Mouse (Mus musculus) neutrophil, adult 5-6 weeks (primary cell): ENCODE measurements around the gene Lrrc32. TPM values are rescaled to one million over a fixed set of nuclear protein-coding genes. Genes with fewer than 3 reads are reported as not detected.

Experiments used
- ATAC-seq: fragments of 151-379, 151-347 bp; 2 replicates; pipeline ENCODE4 v1.8.0; 2017; ENCODE audit warnings: mild to moderate bottlenecking, moderate TSS enrichment; ENCODE audit not compliant: insufficient number of reproducible peaks, poor library complexity, low FRiP score, severe bottlenecking; ENCODE audit errors: extremely low read depth
- total RNA-seq: library from RNA; stranded (forward); fragments of 200-1000 nt; gene quantifications from 2 replicates; pipeline ENCODE4 v1.2.3, GENCODE M21; 2017

Gene Lrrc32
- 0.25 and 0.93 TPM in 2 replicates for total RNA-seq

DNA sequence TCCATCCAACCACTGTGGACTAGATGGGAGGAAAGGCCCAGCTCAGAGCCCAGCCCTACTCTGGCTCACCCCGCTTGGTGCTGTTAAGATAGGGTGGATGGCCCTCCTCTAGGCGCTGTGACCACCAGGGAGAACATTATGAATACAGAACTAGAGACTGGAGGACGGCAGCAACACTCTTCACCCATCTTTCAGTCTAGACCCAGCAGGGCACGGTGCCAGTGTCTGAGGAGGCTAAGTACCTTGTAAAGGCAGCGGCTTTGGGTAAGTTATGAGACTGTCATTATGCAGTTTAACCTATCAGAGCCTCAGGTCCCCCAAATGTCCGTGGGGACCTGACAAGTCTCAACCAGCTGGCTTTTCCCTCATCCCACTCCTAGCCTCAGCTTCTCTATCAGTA, at the start of gene Lrrc32:
Lrrc32 (plus strand) TSS at position 153 of the 400 bp plus-strand sequence.
- no peak for ATAC-seq

DNA sequence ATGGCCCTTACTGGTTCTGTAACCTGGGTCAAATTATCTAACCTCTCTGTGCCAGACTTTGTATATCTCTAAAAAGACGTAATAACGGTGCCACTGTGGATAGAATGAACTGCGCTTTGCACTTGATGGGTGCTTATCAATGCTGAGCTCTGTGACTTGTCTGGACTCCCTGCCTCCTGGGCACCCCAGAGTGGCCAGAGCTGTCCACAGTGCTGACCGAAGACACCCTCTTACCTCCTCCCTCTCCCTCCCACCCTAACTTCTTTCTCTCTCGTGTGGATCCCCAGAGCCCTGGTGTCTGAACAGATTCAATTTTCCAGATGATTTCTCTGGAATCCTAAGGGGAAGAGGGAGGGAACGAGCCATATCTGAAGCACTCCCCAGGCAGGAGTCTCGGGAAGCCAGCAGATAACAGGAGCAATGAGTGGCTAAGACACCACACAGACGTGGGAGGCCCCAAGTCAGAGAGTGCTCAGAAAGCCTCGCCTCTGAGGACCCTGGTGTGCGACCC, 49.1 kb upstream of the Lrrc32 start, which contains the start of gene Gucy2d:
Gucy2d (plus strand) TSS at position 461 of the 511 bp plus-strand sequence.
- no peak for ATAC-seq

DNA sequence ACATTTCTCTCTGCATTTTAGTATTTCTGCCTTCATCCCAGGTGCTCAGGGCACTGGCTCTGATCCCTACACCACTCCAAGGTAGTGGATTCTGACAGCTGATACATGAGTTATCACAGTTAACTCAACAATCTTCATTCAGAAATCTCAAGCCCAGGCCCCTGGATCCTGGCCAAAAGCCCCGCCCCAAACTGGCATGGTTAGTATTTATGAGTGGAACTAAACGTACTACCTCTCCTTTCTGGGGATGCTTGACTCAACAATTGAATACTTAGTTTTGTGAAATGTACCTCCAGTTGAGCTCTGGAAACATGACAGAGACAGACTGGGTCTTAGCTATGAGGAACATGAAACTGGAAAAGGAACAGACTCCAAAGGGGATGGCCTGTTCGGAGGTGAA, 42.2 kb upstream of the Lrrc32 start:
- ATAC-seq, result no peak

DNA sequence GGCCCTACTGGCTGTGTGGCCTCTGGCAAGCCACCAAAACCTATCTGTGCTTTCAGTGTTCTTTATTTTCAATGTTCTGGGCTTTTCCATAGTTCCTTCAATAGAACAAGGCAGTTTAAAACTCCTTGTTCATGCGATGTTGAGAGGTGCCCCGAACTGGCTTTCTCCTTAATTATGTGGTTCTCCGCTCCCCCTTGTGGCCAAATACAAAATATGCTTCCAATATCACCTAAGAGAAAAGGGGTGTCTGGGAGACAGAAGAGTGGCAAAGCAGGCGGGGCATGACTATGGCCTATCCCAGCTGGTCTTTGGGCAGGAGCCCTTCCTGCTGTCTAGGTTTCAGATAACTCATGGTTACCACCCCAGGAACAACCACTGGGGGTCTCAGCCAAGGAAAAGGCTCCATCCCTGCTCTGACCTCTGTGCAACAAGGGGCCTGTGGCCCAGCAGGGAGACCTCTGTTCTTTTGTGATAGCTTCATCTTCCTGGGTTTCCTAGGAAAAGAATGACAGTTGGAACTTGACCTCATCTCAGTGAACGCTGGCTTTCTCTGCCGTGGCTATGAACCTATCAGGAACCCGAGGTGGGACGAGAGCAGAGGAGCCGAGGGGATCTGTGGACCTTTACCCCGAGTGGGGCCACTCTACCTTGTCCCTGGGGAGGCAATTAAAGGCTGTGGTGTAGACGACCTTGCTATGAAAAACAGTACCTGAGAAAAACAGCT, 41.3 kb upstream of the Lrrc32 start:
- ATAC-seq, result no peak

DNA sequence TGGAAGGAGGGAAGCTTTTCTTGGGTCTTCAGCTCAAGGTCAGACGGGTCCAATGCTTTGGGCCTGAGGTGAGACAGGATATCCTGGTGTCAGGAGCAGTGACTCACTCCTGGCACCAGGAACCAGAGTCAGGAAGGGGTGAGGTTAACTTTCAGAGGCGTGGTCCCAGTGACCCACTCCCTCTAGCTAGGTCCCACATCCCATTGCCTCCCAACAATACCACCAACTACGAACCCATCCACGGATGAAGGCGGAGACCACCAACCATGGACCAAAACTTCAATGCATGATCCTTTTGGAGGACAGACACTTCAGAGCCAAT, 40.8 kb upstream of the Lrrc32 start:
- ATAC-seq, result no peak

DNA sequence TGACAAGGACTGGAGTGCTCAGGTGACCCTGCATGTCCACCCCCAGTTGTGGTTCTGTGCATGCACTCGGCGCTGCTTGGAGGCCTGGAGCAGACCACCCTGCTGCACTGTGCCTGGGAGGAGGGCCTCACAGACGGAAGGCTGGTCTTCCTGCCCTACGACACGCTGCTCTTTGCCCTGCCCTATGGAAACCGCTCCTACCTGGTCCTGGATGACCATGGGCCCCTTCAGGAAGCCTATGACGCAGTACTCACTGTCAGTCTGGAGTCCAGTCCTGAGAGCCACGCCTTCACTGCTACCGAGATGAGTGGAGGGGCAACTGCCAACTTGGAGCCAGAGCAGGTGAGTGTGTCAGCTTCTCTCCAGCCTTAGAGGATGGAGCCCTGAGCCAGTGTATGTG, 39.4 kb upstream of the Lrrc32 start:
- no peak for ATAC-seq

DNA sequence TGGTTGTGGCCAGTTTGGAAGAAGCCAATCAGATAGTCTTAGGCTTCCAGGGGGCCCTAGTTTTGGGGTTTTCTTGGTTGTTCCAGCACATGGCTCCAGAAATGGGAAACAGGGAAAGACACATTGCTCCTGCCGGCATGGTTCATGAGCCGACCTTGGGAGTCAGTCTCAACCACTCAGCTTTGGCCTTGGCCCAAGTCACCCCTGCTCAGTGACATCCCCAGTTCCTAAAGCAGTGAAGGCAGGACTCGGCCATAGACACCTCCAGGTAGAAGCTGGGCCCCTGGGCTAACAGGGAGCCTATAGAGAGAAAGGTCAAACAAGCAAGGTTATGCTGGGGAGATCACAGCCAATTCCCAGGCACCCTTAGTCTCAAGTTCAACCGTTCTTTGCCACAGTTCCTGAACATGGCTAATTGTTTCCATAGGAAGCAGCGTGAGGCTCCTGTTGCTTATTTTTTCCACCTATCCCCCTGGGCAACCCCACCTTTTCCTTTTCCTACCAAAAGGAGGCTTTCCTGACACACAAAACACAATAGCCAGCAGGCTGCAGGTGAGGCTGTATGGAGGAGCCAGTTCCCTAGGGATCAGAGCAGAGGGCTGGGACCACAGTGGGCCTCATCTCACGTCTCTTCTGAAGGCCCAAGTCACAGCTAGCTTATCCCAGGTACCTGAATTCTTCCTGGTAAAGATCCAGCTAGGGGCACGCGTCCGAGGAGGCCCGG, 34.5 kb upstream of the Lrrc32 start:
- ATAC-seq, result no peak

DNA sequence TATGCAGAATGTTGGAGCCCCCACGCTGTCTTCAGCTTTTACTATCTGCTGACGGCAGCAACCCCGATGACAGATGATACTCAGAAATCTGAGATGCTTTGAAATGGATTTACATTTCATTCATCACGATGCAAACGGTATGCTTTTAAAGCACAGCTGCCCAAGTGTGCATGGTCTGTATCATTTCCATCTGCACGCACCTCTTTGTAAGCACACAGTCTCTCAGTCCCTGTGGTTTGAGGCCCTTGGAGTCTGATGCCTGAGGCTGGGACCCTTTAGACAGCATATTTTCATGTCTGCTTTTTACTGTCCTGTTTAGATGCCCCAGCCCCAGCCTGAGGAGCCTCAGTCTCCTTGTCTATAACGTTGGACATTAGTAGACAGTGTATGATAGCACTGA, 28.8 kb upstream of the Lrrc32 start:
- no peak for ATAC-seq

DNA sequence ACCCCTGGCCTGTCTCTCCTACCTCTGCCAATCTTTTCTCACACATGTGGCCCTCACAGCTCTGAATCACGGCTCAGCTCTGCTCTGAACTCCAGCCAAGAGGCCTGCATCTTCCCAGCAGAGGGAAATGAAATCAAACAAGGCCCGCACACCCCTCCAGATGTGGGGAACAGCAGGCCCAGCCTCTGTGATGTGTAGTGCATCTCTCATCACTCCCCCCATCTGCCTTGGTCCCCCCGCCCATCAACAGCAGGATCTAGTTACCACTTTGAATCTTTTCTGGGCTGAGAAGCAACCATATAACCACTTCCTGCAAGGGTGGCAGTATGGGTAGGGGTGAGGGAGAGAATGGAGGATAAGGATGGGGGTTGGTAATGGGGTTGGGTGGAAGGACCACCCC, 20.0 kb upstream of the Lrrc32 start:
- no peak for ATAC-seq

DNA sequence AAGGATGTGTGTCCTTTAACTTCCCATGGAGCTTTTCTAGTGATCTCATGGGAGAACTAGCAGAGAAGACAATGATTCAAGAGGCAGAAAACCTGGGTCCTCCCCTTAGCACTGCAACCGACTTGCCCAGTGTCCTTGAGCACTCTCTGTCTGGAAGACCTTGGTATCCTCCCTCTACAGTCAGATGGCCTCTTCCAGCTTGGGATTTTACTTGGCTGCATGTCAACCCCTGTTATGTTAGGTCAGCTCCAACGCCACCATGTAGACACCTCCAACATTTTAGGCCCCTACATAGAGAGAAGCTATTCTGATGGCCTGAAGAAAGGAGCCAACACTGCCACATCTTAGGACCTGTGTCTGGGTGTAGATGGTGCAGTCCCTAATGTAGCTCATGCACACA, 16.6 kb upstream of the Lrrc32 start:
- no peak for ATAC-seq

DNA sequence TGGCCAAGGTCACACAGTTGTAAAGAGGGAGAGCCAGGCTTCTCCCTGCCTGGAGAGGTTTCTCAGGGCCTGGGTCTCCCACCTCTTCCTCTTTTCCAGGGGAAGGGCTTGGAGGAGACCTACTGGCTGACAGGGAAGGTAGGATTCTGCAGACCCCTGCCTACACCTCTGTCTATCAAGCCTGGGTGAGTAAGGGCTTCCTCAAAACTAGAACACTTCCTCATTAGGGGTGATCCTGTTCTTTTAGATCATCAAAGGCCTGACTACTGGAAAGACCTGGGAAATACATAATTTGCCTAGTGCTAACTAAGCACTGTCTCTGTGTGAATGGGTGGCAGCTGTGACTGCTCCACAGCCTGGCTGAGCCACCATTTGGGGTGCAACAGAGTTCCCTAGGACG, 14.5 kb upstream of the Lrrc32 start:
- no peak for ATAC-seq

DNA sequence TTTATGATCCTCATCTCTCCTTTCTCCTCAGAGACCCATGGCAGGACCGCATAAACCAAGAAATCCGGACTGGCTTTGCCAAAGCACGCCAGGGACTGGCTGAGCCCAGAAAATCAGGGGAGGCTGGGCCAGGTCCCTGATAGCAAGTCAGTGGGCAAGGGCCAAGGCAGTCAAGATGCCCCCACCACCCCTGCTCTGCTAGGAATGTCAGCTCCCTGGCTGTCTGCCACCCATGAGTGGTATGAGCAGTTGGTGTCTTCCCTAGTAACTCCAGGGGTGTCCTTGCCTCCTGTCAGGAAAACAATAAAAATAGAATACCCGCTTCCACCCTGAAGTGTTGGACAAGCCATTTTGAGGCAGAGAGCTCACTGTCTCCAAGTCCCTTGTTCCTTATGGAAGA, 11.9 kb upstream of the Lrrc32 start:
- ATAC-seq, result no peak

DNA sequence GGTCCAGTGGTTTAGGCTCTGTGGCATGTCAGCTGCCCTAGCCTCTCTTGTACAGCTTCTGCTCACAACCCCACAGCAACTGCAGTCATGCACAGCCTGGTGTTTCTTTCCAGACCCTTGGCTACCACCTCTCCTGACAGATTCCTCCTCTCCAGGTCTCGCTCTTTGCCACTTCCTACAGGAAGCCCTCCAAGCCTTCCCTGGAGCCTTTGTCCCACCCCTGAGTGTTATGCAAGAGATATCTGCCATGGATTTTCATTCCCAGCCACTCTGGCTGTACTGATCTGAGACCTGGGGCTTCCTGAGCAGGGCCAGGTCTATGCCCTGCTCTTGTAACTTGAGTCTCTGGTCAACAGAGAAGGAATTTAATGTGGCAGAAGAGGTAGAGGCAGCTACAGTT, 8.6 kb upstream of the Lrrc32 start:
- ATAC-seq, result no peak

DNA sequence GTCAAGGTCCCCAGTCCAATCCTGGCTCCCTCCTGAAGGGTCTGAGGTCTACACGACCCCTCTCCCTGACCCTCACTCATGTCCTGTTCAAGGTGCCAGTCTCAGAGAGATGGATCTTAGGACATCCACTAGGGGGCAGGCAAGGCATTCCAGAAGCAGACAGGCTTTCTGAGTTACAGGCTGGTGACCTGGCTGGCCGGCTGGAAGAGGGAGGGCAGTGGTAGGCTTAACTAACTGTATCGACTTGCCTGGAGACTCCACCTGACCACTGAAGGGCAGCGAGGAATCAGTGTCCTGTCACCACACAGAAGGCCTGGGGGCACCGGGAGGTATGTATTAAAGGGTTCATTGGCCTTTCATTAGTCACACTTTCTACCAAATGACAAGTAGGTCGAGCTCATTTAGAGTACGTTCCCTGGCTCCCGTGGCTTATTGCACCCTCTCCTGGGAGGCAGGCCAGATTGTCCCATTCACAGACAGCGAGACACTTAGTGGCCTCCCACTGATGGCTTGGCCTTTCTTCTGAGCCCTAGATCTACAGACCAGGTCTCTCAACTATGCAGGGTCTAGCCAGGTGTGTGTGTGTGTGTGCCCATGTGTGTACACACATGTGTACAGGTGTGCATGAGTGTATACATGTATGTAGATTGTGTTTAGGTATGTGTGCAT, 7.9 kb upstream of the Lrrc32 start:
- ATAC-seq, result peak; percentile 42; the same call in 1 of the 2 replicates

DNA sequence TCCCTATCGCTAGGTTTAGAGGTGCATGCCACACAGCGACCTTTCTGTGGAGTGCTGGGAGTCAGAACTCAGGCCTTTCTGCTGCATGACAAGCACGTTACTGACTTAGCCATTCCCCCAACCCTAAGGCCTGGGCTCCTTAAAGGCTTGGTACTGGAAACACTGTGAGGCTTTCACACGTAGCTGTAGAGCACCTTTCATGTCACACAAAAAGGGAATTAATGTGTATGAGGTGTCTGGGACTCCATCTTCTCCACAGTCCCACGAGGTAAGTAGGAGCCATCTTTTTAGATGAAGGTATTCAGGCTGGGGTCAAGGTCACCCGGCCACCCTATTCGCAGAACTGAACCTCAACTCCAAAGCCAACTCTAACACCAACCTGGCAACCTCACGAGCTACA, 7.2 kb upstream of the Lrrc32 start:
- ATAC-seq, result no peak

DNA sequence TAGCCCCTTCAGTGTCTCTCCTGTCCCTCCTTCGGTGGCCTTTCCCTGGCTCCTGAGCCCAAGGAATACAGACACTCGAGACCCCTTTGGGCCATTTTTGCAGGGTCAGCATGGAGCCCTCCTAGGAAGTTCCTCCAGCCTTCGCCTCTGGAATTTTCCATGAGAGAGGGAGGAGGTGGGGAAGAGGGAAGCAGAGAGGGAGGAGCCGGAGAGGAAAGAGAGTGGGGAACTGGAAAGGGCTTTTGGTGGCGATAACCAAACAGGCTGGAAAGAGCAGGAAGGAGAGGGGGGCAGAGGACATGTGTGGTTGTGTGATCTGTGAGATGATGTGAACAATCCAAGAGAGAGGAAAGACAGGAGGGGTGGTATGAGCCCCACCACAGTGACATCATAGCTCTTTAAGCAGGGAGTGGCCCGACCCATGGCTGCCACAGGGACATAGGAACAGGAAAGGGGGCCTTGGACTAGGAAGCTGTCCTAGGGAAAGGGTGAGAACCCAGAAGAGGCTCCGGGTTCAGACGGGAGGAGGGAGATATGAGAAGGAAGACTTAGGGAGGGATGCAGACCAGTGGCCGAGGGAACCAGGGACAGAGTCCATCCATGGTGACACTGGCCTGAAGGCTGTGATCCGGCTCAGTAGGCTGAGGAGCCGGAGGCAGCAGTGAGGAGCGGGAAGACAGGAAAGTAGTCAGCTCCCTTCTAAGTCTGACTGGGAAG, 6.4 kb upstream of the Lrrc32 start:
- no peak for ATAC-seq

DNA sequence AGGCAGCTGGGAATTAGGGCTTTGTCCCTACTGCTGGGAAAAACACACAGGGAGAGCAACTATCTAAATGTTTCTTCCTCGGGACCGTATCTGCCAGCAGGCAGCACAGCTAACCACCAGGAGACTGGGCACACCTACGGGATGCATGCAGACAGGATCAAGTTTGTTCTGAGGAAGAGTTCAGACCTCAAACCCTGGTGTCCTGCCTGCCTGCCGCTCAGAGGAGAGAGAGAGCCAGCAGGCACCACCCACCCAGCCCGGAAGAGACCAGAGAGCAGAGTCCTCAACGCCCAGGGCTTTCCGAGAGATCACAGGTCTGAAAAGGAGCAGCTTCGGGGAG, 5.8 kb upstream of the Lrrc32 start:
- no peak for ATAC-seq

DNA sequence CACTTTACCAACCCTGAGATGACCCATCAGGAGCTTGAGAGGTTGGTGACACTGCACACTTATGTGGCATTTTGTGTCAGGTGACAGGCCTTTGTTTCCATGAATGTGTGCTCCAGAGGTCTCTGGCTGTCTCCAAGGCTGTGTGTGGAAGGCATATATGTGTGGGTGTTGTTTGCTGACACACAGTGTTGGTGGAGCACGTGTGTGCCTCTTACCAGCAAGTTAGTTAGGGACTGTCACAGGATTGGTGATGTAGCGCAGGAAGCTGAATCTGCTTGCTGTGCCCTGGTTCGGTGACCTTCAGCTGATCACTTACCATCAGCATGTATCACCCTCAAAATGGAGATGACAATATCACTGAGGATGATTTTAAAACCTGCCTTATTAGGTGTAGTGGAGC, 4.2 kb upstream of the Lrrc32 start:
- no peak for ATAC-seq

DNA sequence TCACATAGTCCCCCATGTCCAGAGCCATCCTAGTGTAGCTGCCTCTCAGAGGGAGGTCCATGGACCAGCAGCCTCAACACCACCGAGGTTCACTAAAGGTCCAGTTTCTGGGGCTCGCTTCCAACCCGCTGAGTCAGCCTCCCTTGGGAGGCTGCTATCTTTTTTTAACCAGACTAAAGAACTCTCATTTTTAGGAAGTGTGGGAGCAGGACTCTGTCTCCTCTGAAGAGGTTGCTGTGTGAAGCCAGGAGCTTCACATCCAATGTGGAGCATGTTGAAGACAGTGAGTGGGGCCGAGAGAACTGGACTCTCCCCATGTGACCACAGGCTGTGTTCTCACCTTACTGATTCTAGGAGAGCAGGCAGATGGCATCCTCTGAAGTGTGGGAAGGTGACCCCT, 3.6 kb upstream of the Lrrc32 start:
- ATAC-seq, result no peak
